Mouse (Mus musculus): ENCODE data around the gene Lmna. TPM values are rescaled to one million over a fixed set of nuclear protein-coding genes. Genes with fewer than 3 reads are reported as not detected.

The Lmna gene
- total and polyA plus RNA-seq, 3 experiments = 128 to 388 (median 302) TPM

DNA sequence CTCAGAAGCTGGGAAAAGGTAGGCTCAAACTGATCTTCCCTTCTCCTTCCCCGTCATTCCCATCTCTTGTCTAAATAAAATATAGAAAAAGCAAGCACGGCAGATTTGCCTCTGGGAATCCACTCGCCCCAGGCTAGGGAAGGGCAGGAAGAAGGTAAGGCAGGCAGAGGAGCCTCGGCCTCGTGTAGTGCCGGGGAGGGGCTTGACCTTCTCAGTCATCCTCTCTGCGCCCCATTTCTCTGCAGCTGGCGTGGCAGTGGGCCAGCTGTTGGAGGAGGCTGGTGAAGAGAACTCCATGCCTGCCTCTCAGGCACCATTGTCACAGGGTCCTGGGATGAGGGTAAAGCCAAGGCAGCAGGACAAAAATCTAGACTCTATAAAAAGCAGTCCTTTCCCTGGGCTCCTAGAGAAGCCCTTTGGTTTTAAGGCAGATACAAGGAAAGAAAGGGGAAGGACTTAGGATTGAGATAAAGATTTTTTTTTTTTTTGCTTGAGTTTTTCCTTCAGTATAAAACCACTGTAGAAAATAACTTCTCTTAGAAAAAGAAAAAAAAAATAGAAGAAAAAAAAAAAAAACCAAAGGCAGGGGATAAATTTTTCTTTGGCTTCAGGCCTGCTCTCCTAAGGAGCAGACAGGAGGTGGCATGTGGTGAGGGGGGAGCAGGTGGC, 28.2 kb downstream of the Lmna start:
- Histone ChIP-seq H3K9ac (ENCODE audit: control insufficient read depth, low read depth, low read length, poor library complexity, severe bottlenecking) (no peak overlapping the region), H3K36me3 (ENCODE audit: control insufficient read depth in 1 of 2, insufficient read depth in 2 of 2, low read length in 2 of 2) (peaks cover 0 to 2% of the 10 kb centered on the region in 2 experiments; a peak in 2 of 4 replicates), H3K4me3 (ENCODE audit: control insufficient read depth in 1 of 2, insufficient read depth in 1 of 2, low read depth in 2 of 2, low read length in 2 of 2) (no peak overlapping the region), H3K79me2 (ENCODE audit: control insufficient read depth, insufficient read depth, low read length, poor library complexity) (no peaks in the 10 kb centered on the region), H3K27ac (ENCODE audit: control insufficient read depth, low read depth, low read length) (no peak overlapping the region), H3K4me1 (ENCODE audit: control insufficient read depth in 1 of 2, insufficient read depth in 2 of 2, low read length in 2 of 2) (peaks cover 0 to 6% of the 10 kb centered on the region in 2 experiments; a peak in 2 of 4 replicates), H3K27me3 (ENCODE audit: control insufficient read depth in 1 of 2, insufficient read depth in 2 of 2, low read length in 2 of 2) (no peaks in the 10 kb centered on the region), H3K9me3 (replicated peaks; ENCODE audit: insufficient read depth, low read length) (no peaks in the 10 kb centered on the region)
- DNase-seq (ENCODE audit: low read depth, low spot score) = no peak
- TF ChIP-seq ELF1 (IDR thresholded peaks at IDR 0.05; ENCODE audit: low read depth, low read length) (no peak), MXI1 (IDR thresholded peaks at IDR 0.05; ENCODE audit: low read depth, low read length) (no peak), ZC3H11A (IDR thresholded peaks at IDR 0.05; ENCODE audit: low read depth, low read length) (no peak), HCFC1 (IDR thresholded peaks at IDR 0.05; ENCODE audit: low read depth, low read length) (no peak), POLR2A (IDR thresholded peaks at IDR 0.05; ENCODE audit: control insufficient read depth in 1 of 2, insufficient read depth in 1 of 2, low read depth in 1 of 2, low read length in 2 of 2, poor library complexity in 1 of 2) (no peak), ZNF384 (IDR thresholded peaks at IDR 0.05; ENCODE audit: low read depth, low read length) (peak; percentile 90), ZMIZ1 (IDR thresholded peaks at IDR 0.05; ENCODE audit: low read depth, low read length) (no peak), POLR2AphosphoS5 (IDR thresholded peaks at IDR 0.05; ENCODE audit: borderline replicate concordance, low read depth, low read length) (no peak), ETS1 (IDR thresholded peaks at IDR 0.05; ENCODE audit: low read depth, low read length) (no peak), RCOR1 (IDR thresholded peaks at IDR 0.05; ENCODE audit: low read depth, low read length) (0 out of 2 replicates have a peak, but pooled peaks have one; percentile 29)

DNA sequence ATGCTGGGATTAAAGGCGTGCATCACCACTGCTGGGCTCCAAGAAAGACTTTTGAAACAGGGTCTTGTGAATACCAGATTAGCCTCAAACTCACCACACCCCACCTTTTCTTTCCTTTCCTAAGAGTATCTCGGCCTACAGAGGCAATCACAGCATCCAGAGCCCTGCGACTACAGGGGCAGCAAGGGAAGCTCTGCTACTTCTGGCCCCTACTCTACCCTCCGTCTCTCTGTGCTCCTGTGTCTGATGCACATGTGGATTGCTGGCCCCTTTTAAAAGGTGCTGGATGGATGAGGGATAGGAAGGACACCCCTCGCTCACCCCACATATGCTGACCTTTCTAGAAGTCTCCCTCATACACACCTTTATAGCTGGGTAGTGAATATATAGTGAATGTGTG, 29.1 kb downstream of the Lmna start:
- H3K27me3 ChIP-seq (ENCODE audit: control insufficient read depth in 1 of 2, insufficient read depth in 2 of 2, low read length in 2 of 2) = no peaks in the 10 kb centered on the region
- no peaks in the 10 kb centered on the region for H3K79me2 ChIP-seq (ENCODE audit: control insufficient read depth, insufficient read depth, low read length, poor library complexity)
- H3K4me1 ChIP-seq (ENCODE audit: control insufficient read depth in 1 of 2, insufficient read depth in 2 of 2, low read length in 2 of 2) = peaks cover 0 to 6% of the 10 kb centered on the region in 2 experiments; a peak in 2 of 4 replicates
- no peak for DNase-seq (ENCODE audit: low read depth, low spot score)
- no peak overlapping the region for H3K27ac ChIP-seq (ENCODE audit: control insufficient read depth, low read depth, low read length)
- H3K4me3 ChIP-seq (ENCODE audit: control insufficient read depth in 1 of 2, insufficient read depth in 1 of 2, low read depth in 2 of 2, low read length in 2 of 2) = no peak overlapping the region
- no peaks in the 10 kb centered on the region for H3K9me3 ChIP-seq (replicated peaks; ENCODE audit: insufficient read depth, low read length)
- H3K36me3 ChIP-seq (ENCODE audit: control insufficient read depth in 1 of 2, insufficient read depth in 2 of 2, low read length in 2 of 2) = peaks cover 0 to 2% of the 10 kb centered on the region in 2 experiments; a peak in 2 of 4 replicates
- no peak overlapping the region for H3K9ac ChIP-seq (ENCODE audit: control insufficient read depth, low read depth, low read length, poor library complexity, severe bottlenecking)
- no peak for TF ChIP-seq NELFE (IDR thresholded peaks at IDR 0.05; ENCODE audit: low read depth, low read length)
- no peak for TF ChIP-seq EP300 (IDR thresholded peaks at IDR 0.05; ENCODE audit: low read depth in 1 of 2, low read length in 2 of 2)
- no peak for TF ChIP-seq ZC3H11A (IDR thresholded peaks at IDR 0.05; ENCODE audit: low read depth, low read length)
- no peak for TF ChIP-seq JUND (IDR thresholded peaks at IDR 0.05; ENCODE audit: low read depth, low read length)
- TF ChIP-seq TBP (IDR thresholded peaks at IDR 0.05; ENCODE audit: low read depth, low read length) = no peak
- TF ChIP-seq E2F4 (IDR thresholded peaks at IDR 0.05; ENCODE audit: borderline replicate concordance, low read depth, low read length) = no peak
- TF ChIP-seq UBTF (IDR thresholded peaks at IDR 0.05; ENCODE audit: borderline replicate concordance, insufficient read depth, low read depth, low read length) = no peak
- TF ChIP-seq MYB (IDR thresholded peaks at IDR 0.05; ENCODE audit: low read depth, low read length) = no peak
- TF ChIP-seq USF1 (IDR thresholded peaks at IDR 0.05; ENCODE audit: low read depth, low read length) = no peak

All from MEL (cell line).